Mouse (Mus musculus) megakaryocyte-erythroid progenitor cell, adult 5-6 weeks (primary cell): ENCODE measurements around the gene Tcf7. TPM values are rescaled to one million over a fixed set of nuclear protein-coding genes. Genes with fewer than 3 reads are reported as not detected.

Experiments
- ATAC-seq: replicated peaks from 2 replicates; pipeline ENCODE4 v1.8.0; 2016; ENCODE audit warnings: mild to moderate bottlenecking, inconsistent platforms; ENCODE audit not compliant: severe bottlenecking, poor library complexity, low FRiP score, low TSS enrichment
- total RNA-seq, 2 experiments: library from RNA; stranded (forward) in 1 of 2; stranded (reverse) in 1 of 2; fragments of 200-1000, 215-1000 nt in 1 of 2; fragments of >200 nt in 1 of 2; fragmentation: Nextera tagmentation in 1 of 2; gene quantifications; 2 replicates each; pipeline ENCODE4 v1.2.3; 2014 to 2017

Gene Tcf7
- total RNA-seq, 2 experiments from 2014 or later, result 10.0 to 12.1 TPM

DNA sequence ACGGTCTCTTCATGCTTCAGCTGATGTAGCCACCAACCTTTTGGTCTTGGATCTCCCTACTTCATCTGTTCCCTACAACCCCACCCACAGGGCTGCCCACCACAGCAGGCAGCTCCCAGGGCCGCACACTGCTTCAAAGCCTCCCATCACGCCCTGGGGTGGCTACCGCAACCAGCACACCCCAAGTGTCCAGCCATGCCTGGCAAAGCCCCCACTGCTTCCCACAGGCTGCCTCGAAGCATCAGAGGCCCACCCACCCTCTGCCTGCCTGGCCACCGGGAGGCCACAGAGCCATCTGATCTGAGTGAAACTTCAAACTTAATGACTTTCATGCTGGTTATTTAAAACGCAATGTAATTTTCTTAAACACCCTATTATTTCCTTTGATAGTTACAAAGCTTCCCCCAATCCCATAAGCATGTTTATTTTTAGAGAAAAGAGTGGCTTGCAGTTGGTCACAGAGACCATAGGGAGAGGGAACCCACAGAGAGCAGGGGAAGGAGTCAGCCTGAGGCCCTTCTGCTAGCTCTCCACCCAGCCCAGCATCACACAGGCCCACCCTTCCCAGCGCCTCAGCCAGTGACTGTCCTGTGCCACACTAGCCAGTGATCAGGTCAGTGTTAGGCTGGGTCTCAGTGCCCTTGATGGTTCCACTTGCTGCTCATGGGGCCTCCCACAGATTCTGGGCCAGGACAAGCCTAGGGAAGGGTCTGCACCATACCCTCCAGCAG lies 10.9 kb downstream of the Tcf7 start:
- no peak for ATAC-seq

DNA sequence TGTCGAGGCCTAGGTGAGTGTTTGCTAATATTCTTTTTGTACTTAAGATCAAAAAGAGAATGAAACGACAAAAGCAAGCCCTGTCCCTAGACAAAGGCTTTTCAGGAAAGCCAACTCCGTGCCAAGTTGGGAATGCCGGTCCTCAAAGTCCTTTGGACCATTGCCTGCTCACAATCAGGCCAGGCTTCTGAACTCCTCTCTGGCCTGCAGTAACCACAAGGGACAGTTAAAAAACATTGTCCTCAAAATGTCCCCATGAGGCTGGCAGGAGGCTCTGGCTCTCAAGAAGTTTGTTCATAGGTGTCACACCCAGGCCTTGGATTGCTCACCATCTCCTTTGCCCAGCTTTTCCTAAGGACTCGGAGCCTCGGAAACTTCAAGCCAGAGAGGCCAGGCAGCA lies 13.0 kb downstream of the Tcf7 start:
- no peak for ATAC-seq

GRCm38 (mm10) chr11:52268104-52268835 lies 14.5 kb downstream of the Tcf7 start:
- ATAC-seq, result no peak

- no peak for ATAC-seq
Observed at GRCm38 (mm10) chr11:52267271-52267670, 15.5 kb downstream of the Tcf7 start.

GRCm38 (mm10) chr11:52265616-52266307 lies 17.1 kb downstream of the Tcf7 start:
- ATAC-seq, result no peak

DNA sequence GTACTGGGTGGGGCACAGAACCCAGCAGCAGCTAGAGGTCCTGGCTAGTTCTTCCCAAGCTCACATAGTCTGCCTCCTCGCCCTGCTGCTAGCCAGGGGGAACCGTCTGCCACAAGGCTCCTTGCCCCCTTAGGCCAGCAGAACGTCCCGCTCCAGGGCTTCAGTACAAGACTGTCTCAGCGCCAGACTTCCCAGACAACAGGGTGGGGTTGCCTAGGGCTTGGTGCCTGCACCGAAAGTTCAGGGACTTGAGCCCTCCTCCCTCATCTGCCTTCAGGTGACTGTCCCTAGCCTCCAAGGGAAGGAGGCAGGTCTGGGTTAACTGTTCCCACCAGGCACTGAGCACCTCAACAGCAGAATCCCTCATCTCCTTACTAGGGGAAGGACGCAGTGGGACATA lies 17.9 kb downstream of the Tcf7 start:
- ATAC-seq, result no peak

- ATAC-seq, result no peak
Observed at GRCm38 (mm10) chr11:52262338-52262737, 20.5 kb downstream of the Tcf7 start.

DNA sequence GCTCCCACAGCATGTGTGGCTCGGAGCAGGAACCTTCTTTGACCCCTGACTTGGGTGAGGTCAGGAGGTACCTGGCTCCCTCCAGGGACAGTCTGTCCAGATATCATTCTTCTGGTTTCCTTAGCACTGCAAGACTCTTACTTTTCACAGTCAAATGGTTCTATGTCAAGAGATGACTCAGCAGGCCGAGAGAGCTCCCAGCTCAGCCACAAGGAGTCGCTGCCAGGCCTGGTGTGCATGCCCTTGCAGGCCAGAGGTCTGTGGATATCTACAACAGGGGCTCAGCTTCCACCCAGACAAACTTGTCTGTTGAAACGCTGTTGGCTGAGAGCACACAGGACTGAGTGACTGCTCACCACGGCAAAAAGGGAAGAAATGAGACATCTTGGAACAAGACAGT lies 20.9 kb downstream of the Tcf7 start:
- ATAC-seq, result peak; percentile 62

- ATAC-seq, result no peak
Observed at GRCm38 (mm10) chr11:52260878-52261277, 21.9 kb downstream of the Tcf7 start.

- ATAC-seq, result no peak
Observed at GRCm38 (mm10) chr11:52258711-52259110, 24.1 kb downstream of the Tcf7 start.

DNA sequence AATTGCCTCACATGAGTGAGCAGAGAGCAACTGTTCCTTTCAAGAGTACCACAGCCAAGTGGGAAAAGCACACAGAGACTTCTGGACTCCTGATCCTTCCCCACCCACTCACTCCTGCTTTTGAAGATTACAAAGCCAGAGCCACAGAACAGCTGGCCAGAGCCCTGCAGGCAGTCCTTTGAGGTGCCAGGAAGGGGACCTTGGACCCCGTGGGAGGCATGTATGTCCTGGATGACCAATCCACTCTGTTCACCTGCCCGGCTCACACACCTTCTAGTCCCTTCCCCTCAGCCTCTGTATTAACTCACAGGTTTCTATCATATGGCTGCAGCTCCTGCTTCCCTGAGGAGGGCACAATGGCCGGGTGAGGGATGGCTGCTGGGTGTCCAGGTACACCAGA lies 25.4 kb downstream of the Tcf7 start:
- no peak for ATAC-seq

- ATAC-seq, result no peak
Observed at GRCm38 (mm10) chr11:52255077-52255476, 27.7 kb downstream of the Tcf7 start.

- ATAC-seq, result peak; percentile 56; the same call in 1 of the 2 replicates
Observed at GRCm38 (mm10) chr11:52253674-52254375, 29.0 kb downstream of the Tcf7 start.

GRCm38 (mm10) chr11:52252692-52253091 lies 30.1 kb downstream of the Tcf7 start:
- no peak for ATAC-seq

DNA sequence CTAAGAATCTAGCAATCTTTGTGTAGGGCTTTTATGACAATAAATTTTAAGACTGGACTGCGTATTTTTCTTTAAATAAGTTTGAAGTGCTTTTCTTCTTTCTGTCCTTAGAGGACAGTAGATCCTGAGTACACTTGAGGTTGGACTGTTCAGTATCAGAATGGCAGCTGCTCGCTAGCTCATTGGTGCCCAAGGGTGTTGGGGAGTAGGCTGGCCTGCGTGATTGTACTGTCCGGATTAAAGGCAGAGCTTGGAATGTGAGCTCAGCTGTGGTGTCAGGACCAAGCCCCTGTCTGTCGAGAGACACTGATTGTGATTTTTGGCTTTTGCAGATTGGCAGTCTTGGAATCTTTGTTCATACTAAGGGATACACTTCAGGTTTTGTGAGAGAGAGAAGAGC lies 31.0 kb downstream of the Tcf7 start:
- ATAC-seq, result no peak

DNA sequence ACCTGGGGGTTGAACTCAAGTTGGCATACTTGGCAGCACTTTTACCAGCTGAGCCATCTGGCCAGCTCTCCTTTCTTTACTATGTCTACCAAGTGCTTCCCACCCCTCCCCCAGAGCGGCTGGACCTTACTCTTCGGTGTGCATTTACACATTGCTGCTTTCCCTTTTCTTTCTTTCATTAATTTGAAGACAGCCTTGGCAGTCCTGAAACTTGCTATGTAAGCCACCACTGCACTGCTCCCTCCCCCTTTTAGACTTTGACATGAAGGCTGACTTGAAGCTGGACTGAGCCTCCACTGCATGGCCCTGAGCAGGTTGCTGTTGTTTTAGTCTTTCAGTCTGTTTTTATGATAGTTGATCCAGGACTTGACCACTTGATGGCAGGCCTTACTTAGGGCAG lies 33.4 kb downstream of the Tcf7 start:
- ATAC-seq, result no peak

DNA sequence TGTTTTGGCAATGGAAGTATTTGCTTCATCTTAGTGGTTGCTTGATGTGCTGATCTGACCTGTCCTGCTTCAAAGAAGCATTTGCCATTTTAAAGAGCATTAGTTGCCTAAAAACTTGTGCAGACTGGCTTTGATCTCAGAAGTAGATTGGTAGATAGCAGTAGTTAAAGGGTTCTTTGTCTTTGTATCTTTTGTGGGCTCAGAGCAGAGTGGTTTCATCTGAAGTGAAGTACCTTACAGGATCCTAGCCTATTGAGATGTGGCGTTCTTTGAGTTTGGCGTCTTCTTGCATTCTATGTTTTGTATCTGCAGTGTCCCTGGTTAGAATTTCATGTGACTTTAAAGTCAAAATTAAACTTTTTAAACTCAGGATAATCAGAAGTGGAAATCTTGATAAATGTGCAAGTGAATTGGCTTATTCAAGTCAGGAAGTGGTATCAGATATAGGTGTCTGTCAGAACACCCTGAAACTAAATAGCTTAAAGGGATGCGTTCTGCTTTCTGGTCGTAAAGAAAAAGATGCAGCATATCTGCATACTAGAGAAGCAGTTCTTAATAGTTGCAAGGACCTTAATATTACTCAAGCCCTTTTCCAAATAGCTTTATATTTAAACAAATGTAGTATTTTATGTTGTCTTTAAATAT lies 41.8 kb downstream of the Tcf7 start:
- ATAC-seq, result no peak

DNA sequence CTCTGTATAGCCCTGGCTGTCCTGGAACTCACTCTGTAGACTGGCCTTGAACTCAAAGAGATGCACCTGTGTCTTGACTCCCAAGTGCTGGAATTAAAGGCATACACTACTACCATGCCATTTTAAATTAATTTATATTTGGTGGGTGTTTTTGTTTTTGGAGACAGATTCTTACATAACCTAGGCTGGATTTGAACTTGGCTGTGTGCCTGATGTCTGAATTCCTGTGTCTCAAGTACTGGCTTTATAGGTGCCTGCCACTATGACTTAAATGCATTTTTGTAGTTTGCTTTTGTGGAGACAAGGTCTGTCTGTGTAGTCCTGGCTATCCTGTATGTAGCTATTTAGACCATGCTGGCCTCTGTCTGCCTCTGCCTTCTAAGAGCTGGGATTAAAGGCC lies 48.3 kb downstream of the Tcf7 start:
- ATAC-seq, result no peak

DNA sequence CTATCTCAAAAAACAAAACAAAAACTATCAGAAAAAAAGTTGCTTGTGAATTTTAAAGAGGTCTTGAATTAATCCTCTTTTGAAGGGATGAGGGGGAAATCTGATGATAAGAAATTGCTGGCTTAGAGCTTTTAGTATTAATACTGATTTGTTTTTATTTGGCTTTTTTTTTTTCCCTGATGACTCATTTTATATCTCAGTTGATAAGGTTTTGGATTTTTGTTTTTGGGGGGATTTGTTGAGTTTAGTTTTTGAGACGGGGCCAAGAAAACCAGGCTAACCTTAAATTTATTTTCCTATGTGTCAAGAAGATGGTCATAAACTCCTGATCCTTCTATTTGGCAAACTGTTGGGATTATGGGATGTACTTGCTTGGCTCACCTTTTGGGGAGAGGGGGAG lies 48.9 kb downstream of the Tcf7 start:
- ATAC-seq, result no peak
